Mouse (Mus musculus): ENCODE measurements around the gene Otoa.

- TF ChIP-seq TAL1 (IDR thresholded peaks at IDR 0.05; ENCODE audit: low read length) (no peak), GATA1 (IDR thresholded peaks at IDR 0.05; ENCODE audit: low read length) (no peak)
These were observed 117.5 kb downstream of the Otoa start for GRCm38 (mm10) chr7:121198933-121199332.

Data from erythroblast, embryonic 14.5 days (primary cell).